Mouse (Mus musculus): ENCODE results near the gene Colgalt2.

- TF ChIP-seq GATA1 (IDR thresholded peaks at IDR 0.05; ENCODE audit: borderline replicate concordance, low read length), result no peak
- TF ChIP-seq FLI1 (IDR thresholded peaks at IDR 0.05; ENCODE audit: low read length), result no peak
Measured at GRCm38 (mm10) chr1:152434166-152434565, 34.5 kb downstream of the Colgalt2 start.

Data from megakaryocyte, embryonic 14.5 days (primary cell).